9 mouse cellular contexts compared by ENCODE assay signal in the genomic region with DNA sequence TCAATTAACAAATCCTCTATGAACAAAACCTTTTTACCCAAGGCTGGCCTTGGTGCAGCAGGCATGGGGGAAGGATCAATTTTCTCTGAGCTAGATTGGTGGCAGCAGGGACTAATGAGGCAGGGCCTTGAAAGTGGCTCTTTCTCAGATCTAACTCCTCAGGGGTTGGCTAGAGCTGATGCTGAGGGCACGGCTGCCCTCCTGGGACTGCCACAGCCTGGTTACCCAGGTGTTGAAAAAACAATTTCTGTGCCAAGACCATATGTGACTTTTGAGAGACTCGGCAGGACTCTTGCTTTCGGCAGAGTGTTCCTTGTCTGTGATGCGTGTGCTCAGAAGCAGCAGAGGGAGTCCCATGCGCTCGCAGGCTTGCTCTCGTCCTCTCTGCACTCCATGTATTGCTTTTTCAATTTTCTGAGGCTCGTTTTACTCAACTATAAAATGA.
DNase-seq lines count a peak whose midpoint lies in the region; ATAC-seq and TF ChIP-seq lines count a peak whose summit lies in the region.
"Had no signal": no experiment of that assay in that cellular context is flagged by ENCODE, and none has a peak within 500 bp of the region (broad histone marks: within the 10 kb centered on the region; RNA-seq: fewer than 3 reads in every experiment).

No protein-coding gene starts in this region.

- TF ChIP-seq CTCF in liver, postnatal 0 days (IDR thresholded peaks at IDR 0.05; ENCODE audit: low read depth) = no peak

- H3K4me1 ChIP-seq in hindbrain, embryonic 12.5 days = peaks cover 12% of the 10 kb centered on the region
- peaks cover 14% of the 10 kb centered on the region for H3K4me1 ChIP-seq in neural tube, embryonic 12.5 days
- no peaks in the 10 kb centered on the region for H3K4me1 ChIP-seq in liver, postnatal 0 days (ENCODE audit: insufficient read depth)
- H3K4me1 ChIP-seq: liver, embryonic 13.5 days had no signal

- H3K27me3 ChIP-seq in hindbrain, embryonic 12.5 days = no peaks in the 10 kb centered on the region
- no peaks in the 10 kb centered on the region for H3K27me3 ChIP-seq in neural tube, embryonic 12.5 days (replicated peaks)
- H3K27me3 ChIP-seq in liver, postnatal 0 days (ENCODE audit: insufficient read depth, low read length) = no peaks in the 10 kb centered on the region
- H3K27me3 ChIP-seq: liver, embryonic 13.5 days had no signal

- H3K36me3 ChIP-seq in hindbrain, embryonic 12.5 days = no peaks in the 10 kb centered on the region
- no peaks in the 10 kb centered on the region for H3K36me3 ChIP-seq in neural tube, embryonic 12.5 days
- H3K36me3 ChIP-seq in liver, postnatal 0 days (replicated peaks; ENCODE audit: insufficient read depth, low read length) = peaks cover 3% of the 10 kb centered on the region; the same call in 1 of the 2 replicates

- peak; percentile 85 for ATAC-seq in hindbrain, embryonic 12.5 days (ENCODE audit: low FRiP score)
- no peak for ATAC-seq in neural tube, embryonic 12.5 days (ENCODE audit: low FRiP score, low read depth)
- ATAC-seq in liver, postnatal 0 days = no peak

- peak overlapping the region; percentile 41 for H3K27ac ChIP-seq in hindbrain, embryonic 12.5 days
- H3K27ac ChIP-seq in neural tube, embryonic 12.5 days = 0 out of 2 replicates have a peak overlapping the region, but pooled peaks have one; percentile 26
- no peak overlapping the region for H3K27ac ChIP-seq in liver, postnatal 0 days (ENCODE audit: low read depth)
- H3K27ac ChIP-seq: liver, embryonic 13.5 days had no signal

- peak; percentile 15 to 20 for DNase-seq in layer of hippocampus, postnatal 14 days (ENCODE audit: low spot score in 2 of 2)
- DNase-seq in layer of hippocampus, adult 9-10 months (ENCODE audit: low spot score) = no peak
- peak; percentile 39 to 64 for DNase-seq in cerebellum, postnatal 10 days
- no peak for DNase-seq in spleen, postnatal 10 days (ENCODE audit: low spot score in 2 of 2)
- no peak for DNase-seq in liver, postnatal 0 days
- DNase-seq in adrenal gland, postnatal 36 days = no peak
- DNase-seq: liver, embryonic 13.5 days had no signal

- WGBS in hindbrain, embryonic 12.5 days = 33% methylated on average over 8 of the region's 8 CpGs
- WGBS in neural tube, embryonic 12.5 days = 44% methylated on average over 8 of the region's 8 CpGs
- WGBS in liver, postnatal 0 days (ENCODE audit: insufficient replicate concordance) = 81% methylated on average over 8 of the region's 8 CpGs

- no peak overlapping the region for H3K4me3 ChIP-seq in hindbrain, embryonic 12.5 days
- H3K4me3 ChIP-seq in neural tube, embryonic 12.5 days = no peak overlapping the region
- H3K4me3 ChIP-seq in liver, postnatal 0 days (ENCODE audit: low read depth, low read length) = no peak overlapping the region
- H3K4me3 ChIP-seq: liver, embryonic 13.5 days had no signal

- no peak overlapping the region for H3K4me2 ChIP-seq in hindbrain, embryonic 12.5 days (replicated peaks)
- H3K4me2 ChIP-seq in neural tube, embryonic 12.5 days (replicated peaks) = no peak overlapping the region
- H3K4me2 ChIP-seq in liver, postnatal 0 days (ENCODE audit: low read depth, low read length) = no peak overlapping the region
- H3K4me2 ChIP-seq: liver, embryonic 13.5 days had no signal

- TF ChIP-seq EP300 in liver, postnatal 0 days (IDR thresholded peaks at IDR 0.05; ENCODE audit: low read depth) = no peak

- no peak overlapping the region for H3K9ac ChIP-seq in hindbrain, embryonic 12.5 days
- no peak overlapping the region for H3K9ac ChIP-seq in neural tube, embryonic 12.5 days
- H3K9ac ChIP-seq in liver, postnatal 0 days (replicated peaks) = no peak overlapping the region
- H3K9ac ChIP-seq: liver, embryonic 13.5 days had no signal

- H3K9me3 ChIP-seq in hindbrain, embryonic 12.5 days (replicated peaks) = peaks cover 5% of the 10 kb centered on the region; the same call in 1 of the 2 replicates
- H3K9me3 ChIP-seq in neural tube, embryonic 12.5 days = no peaks in the 10 kb centered on the region
- no peaks in the 10 kb centered on the region for H3K9me3 ChIP-seq in liver, postnatal 0 days (ENCODE audit: low read length)
- H3K9me3 ChIP-seq: liver, embryonic 13.5 days had no signal

Comparison
In these comparisons a context has a peak if more than half of its experiments do, and no peak if none do; other contexts are left out.
1. DNase-seq: peak in layer of hippocampus, postnatal 14 days (2 of 2) and cerebellum, postnatal 10 days (2 of 2); none in layer of hippocampus, adult 9-10 months (single experiment), spleen, postnatal 10 days (0 of 2), liver, postnatal 0 days (single experiment) and adrenal gland, postnatal 36 days (0 of 2).